Mouse (Mus musculus) MEL (cell line): ENCODE data around the gene Ust. TPM values are rescaled to one million over a fixed set of nuclear protein-coding genes. Genes with fewer than 3 reads are reported as not detected.

Experiments
- DNase-seq: peaks from one replicate; pipeline ENCODE4 v3.0.0; 2011; ENCODE audit warnings: low read depth, low spot score
- H3K27ac ChIP-seq: 2 replicates; pipeline ENCODE4 v1.5.1; 2012; ENCODE audit warnings: low read depth, mild to moderate bottlenecking, control low read depth, low read length, moderate library complexity; ENCODE audit not compliant: control insufficient read depth
- H3K27me3 ChIP-seq, 2 experiments: fragments of 150-350 bp in 1 of 2; sonication (generic) in 1 of 2; 2 replicates each; pipeline ENCODE4 v1.6.1; 2012; ENCODE audit warnings: low read length in 2 of 2, mild to moderate bottlenecking in 2 of 2, improper control_type of control experiment in 1 of 2, moderate library complexity in 1 of 2; ENCODE audit not compliant: insufficient read depth in 2 of 2, control insufficient read depth in 1 of 2
- H3K36me3 ChIP-seq, 2 experiments: 2 replicates each; pipeline ENCODE4 v1.6.1; 2012 to 2014; ENCODE audit warnings: low read length in 2 of 2, improper control_type of control experiment in 1 of 2, inconsistent platforms in 1 of 2, mild to moderate bottlenecking in 1 of 2; ENCODE audit not compliant: insufficient read depth in 2 of 2, control insufficient read depth in 1 of 2
- H3K4me1 ChIP-seq, 2 experiments: fragments of 150-350 bp in 1 of 2; sonication (generic) in 1 of 2; 2 replicates each; pipeline ENCODE4 v1.6.1; 2012; ENCODE audit warnings: low read length in 2 of 2, improper control_type of control experiment in 1 of 2, mild to moderate bottlenecking in 1 of 2; ENCODE audit not compliant: insufficient read depth in 2 of 2, control insufficient read depth in 1 of 2
- H3K4me3 ChIP-seq, 2 experiments: fragments of 150-350 bp in 1 of 2; sonication (generic) in 1 of 2; 2 replicates each; pipeline ENCODE4 v1.5.1; 2012; ENCODE audit warnings: low read depth in 2 of 2, low read length in 2 of 2, mild to moderate bottlenecking in 2 of 2, moderate library complexity in 2 of 2, control low read depth in 1 of 2, improper control_type of control experiment in 1 of 2; ENCODE audit not compliant: control insufficient read depth in 1 of 2, insufficient read depth in 1 of 2
- H3K79me2 ChIP-seq: 2 replicates; pipeline ENCODE4 v1.6.1; 2012; ENCODE audit warnings: mild to moderate bottlenecking, low read length, moderate library complexity; ENCODE audit not compliant: control insufficient read depth, poor library complexity, insufficient read depth
- H3K9ac ChIP-seq: 2 replicates; pipeline ENCODE4 v1.6.1; 2012; ENCODE audit warnings: low read depth, mild to moderate bottlenecking, control low read depth, low read length, moderate library complexity; ENCODE audit not compliant: control insufficient read depth, poor library complexity, severe bottlenecking
- H3K9me3 ChIP-seq: fragments of 150-350 bp; sonication (generic); replicated peaks from 2 replicates; pipeline ENCODE4 v1.6.1; 2012; ENCODE audit warnings: mild to moderate bottlenecking, low read length, improper control_type of control experiment, moderate library complexity; ENCODE audit not compliant: insufficient read depth
- BHLHE40 ChIP-seq: IDR thresholded peaks from 2 replicates; pipeline ENCODE4 v1.6.1; 2012; ENCODE audit warnings: low read depth, mild to moderate bottlenecking, inconsistent platforms, low read length, improper control_type of control experiment, borderline replicate concordance
- E2F4 ChIP-seq: IDR thresholded peaks from 2 replicates; pipeline ENCODE4 v1.6.1; 2011; ENCODE audit warnings: low read depth, low read length, improper control_type of control experiment, borderline replicate concordance
- ETS1 ChIP-seq: IDR thresholded peaks from 2 replicates; pipeline ENCODE4 v1.6.1; 2012; ENCODE audit warnings: low read depth, mild to moderate bottlenecking, inconsistent platforms, low read length, improper control_type of control experiment, moderate library complexity
- GABPA ChIP-seq: IDR thresholded peaks from 2 replicates; pipeline ENCODE4 v1.6.1; 2012; ENCODE audit warnings: low read depth, mild to moderate bottlenecking, inconsistent platforms, low read length, improper control_type of control experiment, moderate library complexity
- GATA1 ChIP-seq: IDR thresholded peaks from 2 replicates; pipeline ENCODE4 v1.6.1; 2011; ENCODE audit warnings: low read depth, low read length, improper control_type of control experiment
- HCFC1 ChIP-seq: IDR thresholded peaks from 2 replicates; pipeline ENCODE4 v1.6.1; 2012; ENCODE audit warnings: low read depth, mild to moderate bottlenecking, inconsistent platforms, low read length, improper control_type of control experiment, moderate library complexity
- KAT2A ChIP-seq: conservative IDR thresholded peaks from 2 replicates; pipeline ENCODE4 v1.6.1; 2012; ENCODE audit warnings: low read depth, low read length, improper control_type of control experiment, inconsistent platforms
- MAZ ChIP-seq: IDR thresholded peaks from 2 replicates; pipeline ENCODE4 v1.6.1; 2012; ENCODE audit warnings: low read depth, mild to moderate bottlenecking, inconsistent platforms, low read length, improper control_type of control experiment
- MEF2A ChIP-seq: IDR thresholded peaks from 2 replicates; pipeline ENCODE4 v1.6.1; 2014; ENCODE audit warnings: low read depth, mild to moderate bottlenecking, inconsistent platforms, low read length, improper control_type of control experiment; ENCODE audit not compliant: poor library complexity, insufficient replicate concordance, severe bottlenecking; ENCODE audit errors: extremely low read depth
- MYB ChIP-seq: IDR thresholded peaks from 2 replicates; pipeline ENCODE4 v1.6.1; 2011; ENCODE audit warnings: mild to moderate bottlenecking, low read depth, low read length, improper control_type of control experiment
- MYC ChIP-seq: IDR thresholded peaks from 2 replicates; pipeline ENCODE4 v1.6.1; 2011; ENCODE audit warnings: low read depth, mild to moderate bottlenecking, low read length, improper control_type of control experiment, moderate library complexity
- NELFE ChIP-seq: IDR thresholded peaks from 2 replicates; pipeline ENCODE4 v1.6.1; 2011; ENCODE audit warnings: low read depth, low read length, improper control_type of control experiment
- NRF1 ChIP-seq: IDR thresholded peaks from 2 replicates; pipeline ENCODE4 v1.6.1; 2014; ENCODE audit warnings: low read depth, mild to moderate bottlenecking, inconsistent platforms, low read length, improper control_type of control experiment, moderate library complexity; ENCODE audit not compliant: poor library complexity, insufficient read depth, severe bottlenecking
- POLR2AphosphoS5 ChIP-seq: IDR thresholded peaks from 2 replicates; pipeline ENCODE4 v1.6.1; 2012; ENCODE audit warnings: low read depth, borderline replicate concordance, mild to moderate bottlenecking, inconsistent platforms, low read length, moderate library complexity, mixed read lengths
- SIN3A ChIP-seq: IDR thresholded peaks from 2 replicates; pipeline ENCODE4 v1.6.1; 2012; ENCODE audit warnings: low read length, improper control_type of control experiment, inconsistent platforms
- TCF12 ChIP-seq: IDR thresholded peaks from 2 replicates; pipeline ENCODE4 v1.6.1; 2014; ENCODE audit warnings: low read depth, mild to moderate bottlenecking, inconsistent platforms, low read length, improper control_type of control experiment, moderate library complexity
- UBTF ChIP-seq: IDR thresholded peaks from 2 replicates; pipeline ENCODE4 v1.6.1; 2012; ENCODE audit warnings: low read depth, mild to moderate bottlenecking, inconsistent platforms, low read length, improper control_type of control experiment, moderate library complexity, borderline replicate concordance; ENCODE audit not compliant: insufficient read depth
- USF2 ChIP-seq, 2 experiments: IDR thresholded peaks; 2 replicates each; pipeline ENCODE4 v1.6.1; 2011 to 2012; ENCODE audit warnings: improper control_type of control experiment in 2 of 2, low read length in 2 of 2, borderline replicate concordance in 1 of 2, inconsistent platforms in 1 of 2, low read depth in 1 of 2, mild to moderate bottlenecking in 1 of 2; ENCODE audit not compliant: insufficient read depth in 1 of 2
- polyA plus RNA-seq, 2 experiments: library from polyadenylated mRNA; stranded (reverse) in 1 of 2; unstranded in 1 of 2; fragments of >175 nt in 1 of 2; fragments of >200 nt in 1 of 2; gene quantifications; 2 replicates each; pipeline versions ENCODE4 v1.2.1 to v1.2.4; 2012; ENCODE audit warnings: low replicate concordance in 2 of 2, low read depth in 1 of 2; ENCODE audit not compliant: insufficient read length in 2 of 2, insufficient read depth in 1 of 2, missing spikeins in 1 of 2
- total RNA-seq: library from RNA; depleted of rRNA; stranded (reverse); fragments of 300-350 nt; gene quantifications from 2 replicates; pipeline ENCODE4 v1.2.3, GENCODE M21; 2012

Ust gene
- total and polyA plus RNA-seq, 3 experiments, result not detected

DNA sequence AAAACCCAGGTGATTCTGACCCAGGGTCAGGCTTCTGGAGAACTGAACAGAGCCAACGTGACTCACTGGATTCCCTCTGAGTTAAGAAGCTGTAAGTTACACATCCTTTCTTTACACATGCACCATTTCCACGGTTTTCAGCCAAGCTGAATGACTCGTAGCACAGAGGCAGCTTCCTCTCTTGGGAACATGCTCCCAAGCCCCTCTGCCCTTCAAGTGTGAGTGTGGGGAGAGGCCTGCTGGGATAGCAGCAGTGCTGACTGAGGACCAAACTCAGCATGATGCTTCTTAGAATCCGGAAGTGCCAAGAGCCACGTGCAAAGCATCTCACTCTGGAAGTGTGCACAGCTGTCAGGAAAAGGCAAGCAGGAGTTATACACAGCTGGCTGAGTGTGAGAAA is 228.0 kb downstream of the Ust start:
- Histone ChIP-seq H3K27ac (no peak overlapping the region), H3K27me3 (no peaks in the 10 kb centered on the region), H3K79me2 (no peaks in the 10 kb centered on the region), H3K36me3 (no peaks in the 10 kb centered on the region), H3K9ac (no peak overlapping the region), H3K4me1 (no peaks in the 10 kb centered on the region), H3K4me3 (no peak overlapping the region), H3K9me3 (no peaks in the 10 kb centered on the region)
- no peak for DNase-seq
- TF ChIP-seq HCFC1, result no peak
- no peak for TF ChIP-seq MYB
- TF ChIP-seq NRF1, result no peak
- no peak for TF ChIP-seq BHLHE40
- no peak for TF ChIP-seq KAT2A

DNA sequence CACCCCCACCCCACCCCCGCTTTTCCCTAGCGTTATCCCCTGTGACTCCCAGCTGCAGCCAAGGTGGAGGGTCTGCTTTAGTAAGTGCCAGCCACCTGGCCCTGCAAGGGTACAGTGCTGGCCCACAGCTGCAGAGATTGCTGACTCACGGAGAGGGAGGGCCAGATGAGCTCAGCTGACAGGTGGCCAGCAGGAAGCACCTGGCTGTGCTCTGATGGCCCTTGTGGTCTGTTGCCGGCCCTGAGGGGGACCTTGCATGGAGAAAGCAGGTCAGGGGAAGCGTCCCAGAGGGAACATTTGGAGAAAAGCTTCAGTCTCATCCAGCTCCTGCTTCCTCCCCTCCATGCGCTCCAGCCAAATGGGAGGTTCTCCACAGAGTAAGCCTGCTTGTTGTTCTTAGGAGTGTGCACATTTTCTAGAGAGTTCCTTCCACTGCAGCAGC is 231.3 kb downstream of the Ust start:
- no peaks in the 10 kb centered on the region for H3K36me3 ChIP-seq
- H3K9ac ChIP-seq, result no peak overlapping the region
- H3K79me2 ChIP-seq, result no peaks in the 10 kb centered on the region
- H3K4me1 ChIP-seq, result no peaks in the 10 kb centered on the region
- H3K27ac ChIP-seq, result no peak overlapping the region
- no peak for DNase-seq
- no peaks in the 10 kb centered on the region for H3K27me3 ChIP-seq
- no peak overlapping the region for H3K4me3 ChIP-seq
- no peak for TF ChIP-seq ETS1
- TF ChIP-seq HCFC1, result no peak
- no peak for TF ChIP-seq UBTF
- no peak for TF ChIP-seq NELFE
- TF ChIP-seq MEF2A, result no peak
- no peak for TF ChIP-seq GATA1
- no peak for TF ChIP-seq SIN3A
- TF ChIP-seq E2F4, result no peak
- no peak for TF ChIP-seq GABPA
- TF ChIP-seq USF2 (IDR thresholded peaks at IDR 0.05; ENCODE audit: borderline replicate concordance in 1 of 2, insufficient read depth in 1 of 2, low read depth in 1 of 2, low read length in 2 of 2), result no peak
- TF ChIP-seq POLR2AphosphoS5, result no peak
- TF ChIP-seq TCF12, result no peak
- no peak for TF ChIP-seq MYB
- no peak for TF ChIP-seq MYC
- no peak for TF ChIP-seq NRF1
- no peak for TF ChIP-seq MAZ
- no peaks in the 10 kb centered on the region for H3K9me3 ChIP-seq
